Mouse (Mus musculus): ENCODE data around the gene Gm42791. TPM values are rescaled to one million over a fixed set of nuclear protein-coding genes. Genes with fewer than 3 reads are reported as not detected.

Gm42791 gene
- total RNA-seq (2021) = 10 to 100 TPM; 18.9 to 21.1 TPM

DNA sequence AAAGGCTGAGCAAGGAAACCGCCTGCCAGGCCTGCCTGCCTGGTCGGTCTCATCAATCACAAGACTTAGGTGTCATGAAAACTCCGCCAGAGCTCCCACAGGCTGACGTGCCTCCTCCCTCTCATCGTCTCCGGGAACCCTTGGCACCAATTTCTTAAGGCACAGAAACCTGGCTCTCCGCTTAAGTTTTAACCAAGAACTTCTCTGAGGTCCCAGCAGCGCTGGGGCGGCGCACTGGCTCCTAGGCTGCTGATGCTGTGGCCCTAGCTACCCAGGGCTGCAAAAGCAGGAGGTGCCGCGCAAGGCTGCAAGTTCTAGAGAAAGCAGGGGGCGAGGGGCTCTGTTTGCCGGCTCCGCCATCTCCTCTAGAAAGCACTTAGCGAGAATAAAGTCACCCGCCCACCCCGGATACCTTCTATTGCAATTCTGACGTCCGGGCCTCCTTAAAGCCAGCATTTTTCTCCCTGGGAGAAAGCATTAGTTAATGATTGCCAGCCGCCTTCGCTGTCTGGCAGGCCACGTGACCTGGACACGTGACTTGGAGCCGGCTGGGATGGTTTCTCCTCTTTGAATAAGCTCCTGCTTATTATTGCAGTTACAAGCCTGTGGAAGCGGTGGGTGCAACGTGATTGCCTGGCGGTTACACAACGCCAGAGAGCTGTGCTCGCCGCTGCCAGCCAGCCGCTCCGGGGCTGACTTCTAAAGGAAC lies at the start of gene Gm42791:
Gene Gm42791 (minus strand): TSS at position 442 of the 709 bp plus-strand sequence.
- peak; percentile 86 to 90 for DNase-seq (ENCODE audit: extremely low spot score in 1 of 2, low spot score in 1 of 2)

DNA sequence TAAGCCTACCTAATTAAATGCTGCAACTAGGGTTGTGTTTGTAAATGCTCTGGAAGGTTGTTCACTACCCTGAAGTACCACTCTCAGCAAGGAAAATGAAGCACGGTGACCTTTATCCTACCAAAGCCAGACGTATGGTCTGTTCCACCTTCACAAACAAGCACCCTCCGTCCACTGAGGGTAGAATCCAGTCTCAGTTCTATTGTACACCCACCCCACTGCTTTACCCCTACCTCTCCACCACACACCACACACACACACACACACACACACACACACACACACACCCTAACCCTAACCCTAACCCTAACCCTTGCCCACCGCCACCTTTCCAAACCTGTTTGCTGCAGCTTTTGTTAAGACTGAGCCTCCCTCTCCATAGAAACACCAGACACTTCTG lies 49.1 kb upstream of the Gm42791 start:
- DNase-seq (ENCODE audit: extremely low spot score in 1 of 2, low spot score in 1 of 2) = no peak

DNA sequence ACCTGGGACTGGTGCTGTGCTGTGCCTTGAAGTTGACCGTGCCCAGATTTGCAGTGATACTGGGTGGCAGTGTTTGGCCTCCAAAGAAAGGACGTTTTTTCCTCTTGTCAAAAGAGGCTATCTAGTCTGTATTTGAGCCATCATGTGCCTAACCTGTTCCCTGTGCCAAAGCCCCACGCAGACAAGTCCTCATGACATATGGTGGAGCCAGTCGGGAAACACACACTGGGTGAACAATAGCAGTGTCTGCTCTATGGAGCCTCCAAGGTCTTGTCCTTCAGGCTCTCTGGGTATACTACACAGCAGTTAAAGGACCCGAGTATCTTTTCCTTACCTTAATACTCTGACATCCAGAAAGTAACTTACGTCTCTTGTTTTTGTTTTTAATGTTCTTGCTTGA lies 48.3 kb upstream of the Gm42791 start:
- no peak for DNase-seq (ENCODE audit: extremely low spot score in 1 of 2, low spot score in 1 of 2)

DNA sequence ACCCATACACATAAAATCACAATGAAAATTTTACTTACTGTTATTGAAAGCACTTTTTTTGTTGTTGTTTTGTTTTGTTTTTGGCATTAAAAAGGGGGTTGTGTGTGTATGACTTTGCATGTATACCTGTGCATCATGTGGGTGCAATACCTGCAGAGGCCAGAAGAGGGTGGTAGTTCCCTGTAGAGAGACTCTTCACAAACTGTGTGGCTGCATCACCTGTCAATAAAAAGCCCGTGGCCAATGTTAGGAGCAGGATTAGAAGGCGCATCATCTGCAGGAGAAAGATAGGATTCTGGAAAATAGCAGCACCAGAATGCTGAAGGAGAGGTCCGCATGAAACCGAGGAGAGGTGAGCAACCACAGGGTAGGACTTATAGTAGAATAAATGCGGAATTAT lies 44.9 kb upstream of the Gm42791 start:
- no peak for DNase-seq (ENCODE audit: extremely low spot score in 1 of 2, low spot score in 1 of 2)

DNA sequence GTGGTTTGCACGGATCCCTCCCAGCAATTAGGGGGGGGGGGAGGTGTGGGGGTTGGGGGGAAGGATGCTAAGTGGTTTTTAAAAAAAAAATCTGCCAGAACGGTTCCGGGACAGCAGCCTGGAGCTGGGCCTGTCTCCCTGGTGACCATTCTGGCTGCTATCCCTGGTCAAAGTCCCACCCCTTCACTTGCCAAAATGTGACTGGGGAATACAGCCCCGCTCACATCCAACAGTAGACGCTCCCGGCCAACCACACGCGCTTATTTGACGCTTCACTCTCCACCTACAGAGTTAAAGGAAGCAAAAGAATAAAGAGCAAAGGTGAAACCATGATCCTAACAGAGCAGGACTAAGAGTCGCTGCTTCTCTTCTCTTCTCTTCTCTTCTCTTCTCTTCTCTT lies 42.8 kb upstream of the Gm42791 start:
- peak in 1 of 2 experiments; percentile 20 for DNase-seq (ENCODE audit: extremely low spot score in 1 of 2, low spot score in 1 of 2)

DNA sequence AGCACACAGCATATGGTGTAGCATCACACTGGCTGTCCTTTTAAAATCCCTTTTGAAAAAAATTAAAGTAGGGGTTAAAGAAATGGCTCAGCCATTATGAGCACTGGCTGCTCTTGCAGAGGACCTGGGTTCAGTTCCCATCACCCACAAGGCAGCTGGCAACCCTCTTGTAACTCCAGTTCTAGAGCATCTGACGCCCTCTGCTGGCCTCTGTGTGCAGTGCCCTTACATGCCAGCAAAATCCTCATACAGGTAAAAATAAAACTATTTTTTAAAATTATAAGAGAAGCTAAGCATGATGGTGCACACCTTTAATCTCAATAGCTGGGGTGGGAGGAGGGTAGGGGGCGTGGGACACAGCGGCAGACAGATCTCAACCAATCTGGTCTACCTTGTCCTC lies 42.0 kb upstream of the Gm42791 start:
- no peak for DNase-seq (ENCODE audit: extremely low spot score in 1 of 2, low spot score in 1 of 2)

DNA sequence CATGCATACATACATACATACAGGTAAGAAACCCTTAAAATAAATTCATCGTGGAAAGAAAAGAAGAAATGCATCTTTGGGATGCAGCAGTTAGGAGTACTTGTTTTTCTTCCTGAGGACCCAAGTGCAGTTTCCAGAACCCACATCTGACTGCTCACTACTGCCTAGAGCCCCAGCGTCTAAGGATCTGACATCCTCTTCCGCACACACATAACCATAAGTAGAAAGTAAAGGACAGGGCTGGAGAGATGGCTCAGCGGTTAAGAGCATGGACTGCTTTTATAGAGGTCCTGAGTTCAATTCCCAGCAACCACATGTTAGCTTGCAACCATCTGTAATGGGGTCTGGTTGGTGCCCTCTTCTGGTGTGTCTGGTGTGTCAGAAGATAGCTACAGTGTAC lies 37.5 kb upstream of the Gm42791 start:
- no peak for DNase-seq (ENCODE audit: extremely low spot score in 1 of 2, low spot score in 1 of 2)

DNA sequence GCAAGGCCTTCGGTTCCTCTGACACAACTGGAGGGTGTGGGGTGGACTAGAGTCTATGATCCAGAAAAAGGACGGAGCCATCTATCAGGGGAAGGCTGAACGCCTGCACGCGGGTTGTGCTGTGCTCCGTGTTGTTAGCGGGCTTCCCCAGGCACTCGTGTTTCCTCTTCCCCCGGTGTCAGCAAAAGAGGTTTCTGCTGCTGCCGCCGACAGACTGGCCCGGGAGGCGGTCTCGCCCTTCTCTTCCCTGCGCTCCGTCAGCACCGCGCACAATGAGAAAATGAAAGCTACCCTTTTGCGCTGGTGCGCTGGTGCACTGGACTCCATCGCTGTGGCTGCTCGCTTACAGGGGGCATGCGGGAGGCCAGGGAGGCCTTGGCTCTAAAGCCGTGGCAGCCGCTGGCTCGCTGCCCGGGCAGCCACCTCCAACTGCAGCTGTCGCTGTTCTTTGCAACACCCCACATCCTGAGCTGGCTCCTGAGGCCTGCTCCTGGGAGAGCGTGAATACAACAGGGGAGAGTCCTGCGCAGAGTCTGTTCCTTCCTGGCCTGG lies 36.3 kb upstream of the Gm42791 start:
- DNase-seq (ENCODE audit: extremely low spot score in 1 of 2, low spot score in 1 of 2) = peak; percentile 30 to 39

DNA sequence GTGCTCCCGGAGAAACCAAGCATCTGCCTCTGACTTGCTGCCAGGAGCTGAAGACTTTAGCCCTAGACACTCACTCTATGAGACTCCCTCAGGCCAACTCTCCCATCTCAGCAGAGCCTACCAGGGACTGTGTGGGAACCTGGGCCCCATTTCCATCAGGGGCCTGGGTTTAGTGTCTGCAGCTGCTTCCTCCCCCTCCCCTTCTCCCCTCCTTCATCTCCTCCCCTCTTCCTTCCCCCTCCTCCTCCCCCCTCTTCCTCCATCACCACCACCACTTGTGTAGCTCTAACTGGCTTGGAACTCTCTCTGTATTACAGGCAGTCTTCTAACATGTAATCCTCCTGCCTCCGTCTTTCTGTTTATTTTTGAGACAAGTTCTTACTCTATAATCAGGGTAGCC lies 35.2 kb upstream of the Gm42791 start:
- no peak for DNase-seq (ENCODE audit: extremely low spot score in 1 of 2, low spot score in 1 of 2)

DNA sequence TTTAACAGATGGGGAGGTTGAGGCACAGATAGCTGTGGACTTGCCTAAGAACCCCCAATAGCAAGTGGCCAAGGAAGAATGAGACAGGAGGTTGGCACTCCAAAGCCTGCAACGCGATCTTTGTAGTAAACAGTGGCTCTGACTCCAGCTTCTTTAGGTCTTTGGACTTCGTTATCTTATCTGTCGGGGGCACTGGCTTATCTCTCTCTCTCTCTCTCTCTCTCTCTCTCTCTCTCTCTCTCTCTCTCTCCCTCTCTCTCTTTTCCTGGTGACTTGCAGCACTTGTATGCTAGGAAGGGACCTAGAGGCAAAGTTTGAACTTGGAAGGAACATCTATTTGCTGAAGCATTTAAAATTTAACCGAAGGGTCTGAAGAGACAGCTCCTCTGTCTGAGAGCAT lies 33.4 kb upstream of the Gm42791 start:
- no peak for DNase-seq (ENCODE audit: extremely low spot score in 1 of 2, low spot score in 1 of 2)

DNA sequence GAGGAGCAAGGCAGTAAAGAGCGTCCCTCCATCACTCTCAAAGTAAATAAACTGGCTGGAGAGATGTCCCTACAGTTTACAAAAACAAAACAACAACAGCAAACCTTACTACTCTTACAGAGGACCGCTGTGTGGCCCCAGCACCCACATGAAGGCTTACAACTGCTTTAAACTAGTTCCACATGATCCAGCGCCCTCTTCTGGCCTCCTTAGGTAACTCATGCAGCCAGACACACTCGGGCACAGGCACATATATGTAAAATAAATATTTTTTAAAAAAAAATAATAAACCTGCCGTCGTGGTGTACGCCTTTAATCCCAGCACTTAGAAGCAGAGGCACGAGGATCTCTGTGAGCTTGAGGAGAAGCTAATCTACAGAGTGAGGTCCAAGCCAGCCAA lies 32.4 kb upstream of the Gm42791 start:
- DNase-seq (ENCODE audit: extremely low spot score in 1 of 2, low spot score in 1 of 2) = no peak

DNA sequence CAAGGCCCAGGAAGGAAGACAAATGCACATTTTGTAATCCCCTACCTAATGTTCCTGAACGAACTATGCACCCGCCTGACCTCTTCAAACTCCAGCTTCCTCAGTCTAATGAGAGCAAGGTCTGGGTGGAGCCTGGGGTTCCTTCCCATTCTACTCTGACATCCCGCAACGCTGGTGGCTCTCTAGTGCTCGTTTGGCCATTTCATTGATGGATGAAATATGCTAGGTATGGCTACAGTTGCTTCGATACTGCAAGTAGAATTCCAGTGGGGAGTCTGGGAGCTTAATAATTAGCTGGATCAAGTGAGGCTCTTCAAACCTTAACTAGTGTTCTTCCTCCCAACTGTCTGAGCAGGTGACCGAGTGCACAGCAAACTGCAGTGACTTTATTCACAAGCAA lies 26.2 kb upstream of the Gm42791 start:
- DNase-seq (ENCODE audit: extremely low spot score in 1 of 2, low spot score in 1 of 2) = no peak

DNA sequence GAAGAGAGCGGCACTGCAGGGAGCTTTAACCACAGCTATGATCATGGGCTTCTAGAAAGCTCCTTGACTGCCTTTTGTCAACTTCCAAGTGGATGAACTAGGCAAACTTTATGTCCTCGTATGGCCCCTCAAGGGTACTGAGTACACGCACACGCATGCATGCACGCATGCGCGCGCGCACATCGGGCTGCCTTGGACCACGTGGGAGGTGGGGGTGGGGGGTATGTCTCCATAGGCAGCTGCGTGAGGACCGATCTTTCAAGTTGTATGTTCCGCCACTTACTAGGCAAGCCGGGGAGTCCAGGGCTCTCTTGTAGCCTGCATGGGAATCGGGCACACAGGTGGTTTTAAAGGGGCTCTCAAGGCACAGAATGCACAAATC lies 25.7 kb upstream of the Gm42791 start:
- DNase-seq (ENCODE audit: extremely low spot score in 1 of 2, low spot score in 1 of 2) = no peak

DNA sequence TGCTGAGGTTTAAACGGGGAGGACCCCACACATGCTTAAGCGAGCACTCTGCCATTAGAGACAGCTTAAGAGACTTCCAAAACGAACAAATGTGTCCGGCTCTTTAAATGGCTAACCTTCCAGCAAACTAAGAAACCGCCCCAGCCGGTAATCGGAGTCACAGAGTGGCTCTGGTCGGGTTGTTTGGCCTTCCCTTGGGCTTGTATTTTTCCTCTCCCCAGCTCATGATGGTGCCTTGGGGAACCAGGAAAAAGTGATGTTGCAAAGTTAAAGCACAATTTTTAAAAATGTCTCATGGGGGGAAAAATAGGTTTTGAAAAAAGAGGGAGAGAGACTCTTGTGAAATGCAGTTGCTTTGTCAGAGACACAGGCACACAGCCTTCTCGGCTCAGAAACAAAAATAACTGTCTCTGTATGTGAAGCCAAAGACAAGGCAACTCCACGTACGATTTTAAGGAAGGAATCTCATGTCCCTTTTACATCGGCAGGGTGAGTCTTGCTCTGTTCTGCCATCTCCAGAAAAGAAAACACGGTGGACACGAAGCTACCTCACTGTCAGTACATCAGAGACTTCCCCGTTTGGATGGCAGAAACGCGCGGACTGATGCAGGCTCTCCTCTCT lies 25.2 kb upstream of the Gm42791 start:
- DNase-seq (ENCODE audit: extremely low spot score in 1 of 2, low spot score in 1 of 2) = no peak

DNA sequence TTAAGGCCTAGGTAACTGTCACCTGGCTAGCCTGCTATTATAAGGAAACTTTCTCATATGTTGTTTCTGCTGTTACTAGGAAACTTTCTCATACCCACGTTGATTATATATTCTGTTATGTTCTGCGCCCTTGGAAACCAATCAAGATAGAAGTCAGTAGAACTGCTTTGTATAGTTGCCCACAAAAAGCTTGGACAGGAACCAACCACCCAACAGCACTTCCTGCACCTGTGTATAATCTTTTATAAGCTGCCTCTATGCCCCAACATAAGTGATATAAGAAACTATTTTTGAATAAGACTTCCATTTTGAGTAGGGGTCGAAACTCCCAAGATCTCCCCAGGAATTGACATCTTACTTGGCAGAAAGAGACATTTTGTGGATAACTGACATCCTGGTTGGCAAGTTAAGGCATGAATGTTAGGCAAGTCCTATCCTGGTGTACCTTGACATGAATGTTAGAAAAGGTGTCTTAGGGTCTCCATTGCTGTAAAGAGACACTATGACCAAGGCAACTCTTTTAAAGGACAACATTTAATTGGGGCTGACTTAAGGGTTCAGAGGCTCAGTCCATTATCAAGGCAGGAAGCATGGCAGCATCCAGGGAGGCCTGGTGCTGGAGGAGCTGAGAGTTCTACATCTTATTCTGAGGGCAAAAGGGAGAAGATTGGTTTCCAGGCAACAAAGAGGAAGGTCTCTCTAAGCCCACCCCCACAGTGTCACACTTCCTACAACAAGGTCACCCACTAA lies 22.9 kb upstream of the Gm42791 start:
- DNase-seq (ENCODE audit: extremely low spot score in 1 of 2, low spot score in 1 of 2) = no peak

DNA sequence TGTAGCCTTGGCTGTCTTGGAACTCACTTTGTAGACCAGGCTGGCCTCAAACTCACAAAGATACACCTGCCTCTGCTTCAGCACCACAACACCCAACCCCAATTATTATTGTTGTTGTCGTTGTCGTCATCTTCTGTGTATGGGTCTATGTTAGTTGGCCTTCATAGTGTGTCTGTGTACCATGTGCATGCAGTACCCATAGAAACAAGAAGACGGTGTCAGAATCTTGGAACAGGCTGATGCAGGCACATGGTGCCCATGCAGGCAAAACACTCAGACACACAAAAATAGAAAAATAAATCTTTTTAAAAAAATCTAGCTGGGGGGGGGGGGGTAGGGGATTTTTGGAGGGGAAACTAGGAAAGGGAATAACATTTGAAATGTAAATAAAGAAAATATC lies 22.2 kb upstream of the Gm42791 start:
- no peak for DNase-seq (ENCODE audit: extremely low spot score in 1 of 2, low spot score in 1 of 2)

DNA sequence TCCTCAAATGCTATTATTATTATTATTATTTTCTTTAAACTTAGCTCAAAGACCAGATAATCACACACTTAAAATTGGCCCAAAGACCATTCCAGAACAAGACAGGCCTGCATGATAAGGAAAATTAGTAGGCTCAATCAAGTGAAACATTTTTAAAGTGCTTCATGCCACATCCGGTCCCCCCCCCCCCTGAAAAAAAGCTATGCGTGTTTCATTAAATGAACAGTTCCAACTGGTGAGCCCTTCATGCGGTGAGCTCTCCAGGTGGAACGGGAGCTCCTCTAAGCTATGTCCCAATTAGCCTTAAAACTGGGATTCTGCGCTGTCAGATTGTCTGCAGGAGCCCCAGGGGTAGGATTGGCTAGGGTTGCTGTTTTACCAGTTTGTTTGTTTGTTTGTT lies 21.3 kb upstream of the Gm42791 start:
- DNase-seq (ENCODE audit: extremely low spot score in 1 of 2, low spot score in 1 of 2) = no peak

DNA sequence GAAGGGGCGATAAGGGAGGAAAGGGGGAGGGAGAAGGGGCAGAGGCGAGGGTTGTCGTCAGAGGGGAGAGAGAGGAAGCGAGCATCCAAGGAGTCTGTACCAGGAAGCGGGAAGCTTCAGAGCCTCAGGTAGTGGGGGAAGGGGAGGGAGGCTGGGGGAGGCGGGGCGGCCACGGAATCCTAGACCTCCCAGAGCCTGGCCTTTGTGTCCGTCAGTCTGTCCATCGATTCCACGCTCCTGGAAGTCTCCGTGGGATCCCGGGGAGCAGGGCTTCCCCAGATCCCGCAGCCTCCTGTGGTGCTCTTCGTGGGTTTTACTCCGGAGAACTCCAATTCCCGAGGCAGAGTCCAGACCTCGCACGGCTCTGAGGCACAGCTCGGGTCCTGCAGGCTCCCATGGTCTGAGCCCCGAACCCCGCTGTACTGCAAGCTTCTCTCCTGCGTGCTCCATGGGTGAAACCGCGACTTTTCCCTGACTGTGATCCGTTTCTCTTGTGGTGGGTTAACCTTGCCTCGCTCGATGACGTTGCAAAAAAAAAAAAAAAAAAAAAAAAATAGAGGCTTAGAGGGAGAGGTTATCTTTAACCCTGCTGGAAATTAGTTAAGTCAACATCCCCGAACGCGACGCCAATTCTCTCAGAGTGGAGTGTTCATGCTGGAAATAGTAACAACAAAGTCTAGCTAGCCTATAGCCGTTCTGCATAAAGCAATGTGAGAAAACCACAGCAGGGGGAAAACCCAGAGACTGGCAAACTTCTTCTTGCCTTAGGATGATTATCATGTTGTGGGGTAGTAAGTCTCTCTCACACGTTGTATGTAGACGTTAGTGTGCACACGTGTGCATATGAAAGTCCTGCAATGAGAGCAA lies 20.6 kb upstream of the Gm42791 start:
- DNase-seq (ENCODE audit: extremely low spot score in 1 of 2, low spot score in 1 of 2) = no peak

DNA sequence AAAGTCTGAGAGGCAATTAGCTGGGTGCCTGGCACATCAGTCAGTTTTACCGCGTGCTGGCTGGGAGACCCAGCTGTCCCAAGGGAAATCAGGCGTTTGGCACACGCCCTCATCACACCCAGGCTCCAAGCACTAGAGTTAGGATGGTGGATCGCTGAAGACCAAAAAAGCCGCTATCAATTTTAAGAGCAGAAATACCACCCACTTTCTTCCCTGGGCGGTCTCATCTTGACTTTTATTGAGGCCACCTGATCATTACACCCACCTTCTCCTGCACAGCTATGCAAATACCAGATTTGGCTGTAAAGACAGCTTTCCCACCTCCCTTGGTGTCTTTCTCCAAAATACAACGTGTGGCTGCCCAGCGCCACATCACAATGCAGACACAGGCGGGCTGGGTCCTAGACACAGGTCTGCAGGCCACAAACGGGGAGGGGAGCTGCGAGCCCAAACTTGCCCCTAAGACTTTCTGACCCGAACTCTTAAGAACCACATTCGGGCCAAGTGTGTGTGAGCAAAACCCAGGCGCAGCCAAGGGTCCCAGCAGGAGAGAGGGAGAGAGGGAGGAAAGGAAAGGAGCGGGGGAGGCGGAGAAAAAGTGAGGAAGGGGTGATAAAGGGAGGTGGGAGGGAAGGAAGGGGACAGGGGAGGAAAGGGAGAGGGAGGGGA lies 19.8 kb upstream of the Gm42791 start:
- DNase-seq (ENCODE audit: extremely low spot score in 1 of 2, low spot score in 1 of 2) = no peak

Measured in layer of hippocampus, postnatal 25 days (tissue).